Mouse (Mus musculus): ENCODE results near the gene Asb13.

The Asb13 gene

DNA sequence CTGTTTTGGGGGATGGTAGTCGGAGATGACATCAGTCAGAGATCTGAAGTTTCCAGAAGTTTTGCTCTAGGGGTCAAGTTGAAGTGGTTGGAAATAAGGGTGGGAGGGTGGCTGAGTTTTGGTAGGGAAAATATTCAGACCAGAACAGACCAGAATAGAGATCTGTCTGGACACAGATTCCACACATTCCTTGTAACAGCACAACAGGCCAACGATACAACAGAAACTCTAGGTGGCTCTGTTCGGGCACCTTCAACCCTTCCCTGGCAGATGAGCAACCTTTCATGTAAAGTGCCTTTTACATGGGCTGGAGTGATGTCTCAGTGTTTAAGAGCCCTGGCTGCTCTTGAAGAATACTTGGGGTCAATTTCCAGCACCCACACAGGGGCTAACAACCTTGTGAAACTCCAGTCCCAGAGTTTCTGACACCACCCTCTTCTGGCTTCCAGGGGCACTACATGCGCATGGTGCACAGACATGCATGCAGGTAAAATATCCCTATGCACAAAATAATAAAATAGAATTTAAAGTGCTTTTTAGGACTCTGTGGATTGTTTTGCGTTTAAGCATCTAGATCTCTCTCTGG, 33.5 kb downstream of the Asb13 start:
- peak; percentile 16 for DNase-seq

DNA sequence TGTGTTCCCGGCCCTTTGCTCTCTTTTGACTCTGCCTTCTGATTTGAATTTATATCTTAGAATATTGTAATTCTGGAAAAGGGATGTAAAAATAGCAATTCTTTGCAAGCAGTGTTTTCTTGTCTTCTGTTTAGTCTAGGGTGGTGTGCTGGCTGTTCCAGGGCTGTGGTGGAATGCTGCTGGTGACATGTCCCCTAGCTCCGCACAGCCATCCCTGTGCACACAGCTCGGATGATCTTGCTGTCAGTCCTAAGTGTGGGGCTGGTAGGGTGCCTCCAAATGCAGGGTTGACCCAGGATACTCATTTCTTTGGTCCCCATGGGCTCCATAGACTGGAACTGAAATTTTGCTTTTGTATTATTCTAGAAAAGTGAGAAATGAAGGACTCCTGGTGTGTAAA, 34.2 kb downstream of the Asb13 start:
- DNase-seq, result no peak

- no peak for DNase-seq
Measured at GRCm38 (mm10) chr13:3669611-3670010, 35.8 kb downstream of the Asb13 start.

GRCm38 (mm10) chr13:3670039-3670438, 36.2 kb downstream of the Asb13 start:
- DNase-seq, result peak; percentile 74

- no peak for DNase-seq
Measured at GRCm38 (mm10) chr13:3673151-3673550, 39.3 kb downstream of the Asb13 start.

DNA sequence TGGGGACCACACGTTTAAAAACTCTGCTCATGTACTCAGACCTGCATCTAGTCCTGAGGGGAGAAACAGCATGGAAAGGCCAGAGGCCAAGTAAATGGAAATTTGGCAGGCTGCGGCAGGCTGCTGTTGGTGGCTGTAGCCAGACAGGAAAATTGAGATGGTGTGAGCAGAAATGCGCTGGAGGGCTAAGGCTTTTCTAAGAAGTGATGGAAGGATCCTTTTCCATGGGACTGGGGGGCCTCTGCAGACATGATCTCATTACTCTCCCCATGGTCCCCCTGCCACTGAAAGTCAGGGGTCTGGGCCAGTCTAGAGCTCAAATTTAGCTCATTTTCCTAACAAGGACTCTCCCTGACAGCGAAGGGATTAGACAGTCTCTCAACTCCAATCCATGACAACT, 39.8 kb downstream of the Asb13 start:
- no peak for DNase-seq

DNA sequence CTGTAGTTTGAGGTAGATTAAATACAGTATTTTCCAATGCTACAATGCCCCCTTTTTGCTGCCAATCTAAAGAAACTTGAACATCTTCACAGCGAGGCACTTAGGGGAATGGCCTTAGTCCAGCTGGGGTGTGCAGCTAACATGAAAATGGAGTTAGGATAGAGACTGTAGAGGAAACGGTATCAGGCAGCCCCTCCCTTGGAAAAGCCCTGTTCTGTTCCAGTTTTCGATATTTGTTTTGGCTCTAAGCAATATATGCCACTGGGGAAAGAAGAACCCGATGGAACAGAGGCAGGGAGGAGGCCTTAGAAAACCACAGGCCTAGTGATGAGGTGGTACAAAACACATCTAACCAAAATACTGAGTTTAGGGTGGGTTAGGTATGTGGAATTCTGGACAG, 42.0 kb downstream of the Asb13 start:
- no peak for DNase-seq

DNA sequence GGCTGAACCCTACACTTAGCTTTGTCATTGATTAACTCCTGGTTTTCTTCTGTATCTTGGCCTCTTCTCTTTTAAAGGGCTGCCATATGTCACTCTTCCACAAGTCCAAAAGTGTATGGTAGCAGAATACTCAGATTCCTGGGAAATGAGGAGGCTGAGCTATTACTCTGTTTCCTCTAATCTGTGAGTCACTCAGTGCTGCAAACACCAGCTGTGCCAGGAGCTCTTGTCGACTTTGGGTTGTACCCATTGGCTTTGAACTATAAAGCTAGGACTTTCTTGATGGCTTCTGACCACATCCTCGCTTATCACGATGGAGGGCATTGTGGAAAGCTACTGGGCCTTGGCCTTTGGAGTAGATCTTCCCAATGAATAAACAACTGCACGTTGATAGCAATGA, 45.3 kb downstream of the Asb13 start:
- DNase-seq, result no peak

- DNase-seq, result no peak
Measured at GRCm38 (mm10) chr13:3686306-3686705, 52.5 kb downstream of the Asb13 start.

DNA sequence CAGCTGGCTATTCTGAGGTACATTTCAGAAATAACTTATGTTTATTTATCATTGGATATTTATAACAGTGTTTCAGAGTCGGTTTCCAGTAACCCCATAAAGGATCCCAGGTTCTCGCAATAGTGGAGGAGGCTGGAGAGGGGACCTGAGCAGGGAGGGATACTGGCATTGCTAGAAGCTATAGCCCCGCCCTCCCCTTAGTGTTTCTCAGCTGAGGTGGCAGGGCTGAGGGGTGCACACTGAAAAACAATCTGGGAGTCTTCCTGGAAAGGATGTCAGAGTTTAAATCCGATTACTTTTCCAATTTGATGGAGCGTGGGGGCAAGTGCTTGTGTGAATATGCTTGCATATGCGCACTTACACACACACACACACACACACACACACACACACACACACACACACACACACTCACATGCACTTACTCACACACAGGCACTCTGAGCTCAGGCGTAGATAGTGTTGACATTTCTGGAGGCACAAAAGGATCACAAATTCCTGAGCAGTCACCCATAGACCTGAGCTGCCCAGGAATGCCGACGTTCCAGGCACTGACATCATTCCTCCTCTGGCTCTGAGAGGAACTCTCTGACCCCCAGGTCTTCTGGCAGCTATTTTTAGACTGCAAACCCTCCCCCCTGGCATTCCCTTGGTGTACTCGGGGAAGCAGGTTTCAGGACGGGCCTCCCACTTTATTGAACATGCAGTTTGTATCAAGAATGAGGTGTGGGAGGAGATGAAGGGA, 60.9 kb downstream of the Asb13 start:
- DNase-seq, result peak; percentile 71

GRCm38 (mm10) chr13:3696977-3697735, 63.3 kb downstream of the Asb13 start:
- DNase-seq, result no peak

DNA sequence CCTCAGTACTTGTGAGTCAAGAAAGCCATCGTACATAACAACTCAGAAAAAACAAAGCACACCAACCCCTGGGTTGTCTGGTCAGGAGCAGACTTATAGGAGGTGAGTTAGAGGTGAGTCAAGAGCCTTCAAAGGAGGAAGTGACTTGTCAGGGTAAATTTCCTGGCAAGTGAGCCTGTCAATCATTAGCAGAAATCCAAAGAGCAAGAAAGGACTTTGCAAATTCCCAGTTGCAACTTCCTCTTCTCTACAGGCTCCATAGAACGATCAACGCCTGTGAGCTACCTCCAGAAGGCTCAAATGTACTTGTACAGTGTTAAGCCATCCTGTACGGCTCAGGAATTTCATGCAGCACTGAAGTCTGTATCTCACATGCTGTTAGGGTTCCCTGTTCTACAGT, 66.9 kb downstream of the Asb13 start:
- DNase-seq, result no peak

All from kidney, postnatal 10 days (tissue).